Mouse (Mus musculus): ENCODE measurements around the gene Ndufv3. TPM values are rescaled to one million over a fixed set of nuclear protein-coding genes. Genes with fewer than 3 reads are reported as not detected.

Ndufv3 gene
- polyA plus RNA-seq, 2 experiments: 65.5 to 194 TPM

DNA sequence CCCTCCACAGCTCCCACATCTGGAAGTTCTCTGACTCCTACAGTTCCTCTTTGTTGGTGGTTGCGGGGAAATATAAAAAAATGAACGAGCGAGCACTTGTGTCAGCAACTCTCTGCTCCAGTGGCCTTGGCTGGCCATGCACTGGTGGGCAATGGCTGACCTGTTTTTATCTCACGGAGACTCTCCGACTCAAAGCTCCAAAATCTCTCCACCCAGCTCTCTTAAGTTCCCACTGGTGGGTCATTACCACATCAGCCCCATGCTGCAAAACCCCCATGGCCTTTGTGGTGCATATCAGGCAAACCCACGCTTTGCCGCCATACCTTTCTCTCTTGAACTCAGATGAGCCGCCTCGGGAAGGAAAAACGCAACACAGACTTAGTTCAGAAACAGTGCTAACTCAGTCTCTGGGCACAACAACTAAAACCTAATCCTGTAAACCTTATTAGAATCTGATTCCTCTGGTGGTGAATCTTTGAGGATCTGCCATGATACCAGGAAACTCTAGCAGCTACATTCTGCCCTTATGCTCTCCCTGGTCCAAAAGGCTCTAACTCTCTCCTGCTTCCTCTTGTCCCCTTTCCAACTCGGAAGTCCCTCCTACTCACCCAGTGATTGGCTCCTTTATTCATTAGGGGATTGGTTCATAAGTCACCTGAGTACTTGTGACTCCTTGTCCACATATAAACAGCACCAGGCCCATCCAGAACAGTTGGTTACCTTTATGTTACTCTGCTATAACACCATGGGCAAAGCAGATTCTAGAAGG is 39.3 kb downstream of the Ndufv3 start:
- no peak overlapping the region for H3K9ac ChIP-seq (replicated peaks)
- DNase-seq (ENCODE audit: low read depth in 3 of 3, low spot score in 3 of 3) (no peak), ATAC-seq (ENCODE audit: insufficient read depth) (no peak)
- H3K9me3 ChIP-seq (ENCODE audit: control insufficient read depth, low read length): no peaks in the 10 kb centered on the region
- no peaks in the 10 kb centered on the region for H3K27me3 ChIP-seq (ENCODE audit: control insufficient read depth, insufficient read depth, low read length)
- WGBS (ENCODE audit: insufficient replicate concordance): 64% methylated on average over 11 of the region's 11 CpGs
- H3K36me3 ChIP-seq (replicated peaks; ENCODE audit: control insufficient read depth, insufficient read depth, low read depth): no peaks in the 10 kb centered on the region
- H3K4me3 ChIP-seq (ENCODE audit: insufficient read depth in 1 of 2, low read depth in 2 of 2, low read length in 2 of 2): no peak overlapping the region
- H3K4me2 ChIP-seq (ENCODE audit: low read depth): no peak overlapping the region
- no peak for TF ChIP-seq EP300 (IDR thresholded peaks at IDR 0.05; ENCODE audit: low read depth)
- TF ChIP-seq CTCF (IDR thresholded peaks at IDR 0.05; ENCODE audit: low read depth): no peak
- H3K27ac ChIP-seq: no peak overlapping the region
- peaks cover 5 to 8% of the 10 kb centered on the region in 2 experiments for H3K4me1 ChIP-seq (replicated peaks; ENCODE audit: control insufficient read depth in 2 of 2, insufficient read depth in 2 of 2, low read length in 1 of 2)

GRCm38 (mm10) chr17:31563632-31564014 is 43.7 kb downstream of the Ndufv3 start:
- DNase-seq (ENCODE audit: low read depth in 3 of 3, low spot score in 3 of 3): peak in 1 of 3 experiments; percentile 14
- H3K9me3 ChIP-seq (ENCODE audit: control insufficient read depth, low read length): no peaks in the 10 kb centered on the region
- peak overlapping the region; percentile 66 for H3K9ac ChIP-seq (replicated peaks)
- ATAC-seq (ENCODE audit: insufficient read depth): no peak
- H3K27ac ChIP-seq: peak overlapping the region; percentile 57
- WGBS (ENCODE audit: insufficient replicate concordance): 11% methylated on average over 12 of the region's 12 CpGs
- no peaks in the 10 kb centered on the region for H3K27me3 ChIP-seq (ENCODE audit: control insufficient read depth, insufficient read depth, low read length)
- H3K4me2 ChIP-seq (ENCODE audit: low read depth): peak overlapping the region; percentile 80
- peak overlapping the region; percentile 45 to 73 for H3K4me3 ChIP-seq (ENCODE audit: insufficient read depth in 1 of 2, low read depth in 2 of 2, low read length in 2 of 2)
- TF ChIP-seq CTCF (IDR thresholded peaks at IDR 0.05; ENCODE audit: low read depth) (no peak), EP300 (IDR thresholded peaks at IDR 0.05; ENCODE audit: low read depth) (no peak)
- H3K36me3 ChIP-seq (replicated peaks; ENCODE audit: control insufficient read depth, insufficient read depth, low read depth): no peaks in the 10 kb centered on the region; the same call in 1 of the 2 replicates
- peaks cover 17 to 18% of the 10 kb centered on the region in 2 experiments for H3K4me1 ChIP-seq (replicated peaks; ENCODE audit: control insufficient read depth in 2 of 2, insufficient read depth in 2 of 2, low read length in 1 of 2)

- WGBS (ENCODE audit: insufficient replicate concordance): under 1% methylated on average over 59 of the region's 72 CpGs
- peak within 1 kb of the TSS; percentile 81 for H3K4me2 ChIP-seq (ENCODE audit: low read depth)
- peak; percentile 90 for ATAC-seq (ENCODE audit: insufficient read depth)
- H3K36me3 ChIP-seq (replicated peaks; ENCODE audit: control insufficient read depth, insufficient read depth, low read depth): no peaks in the 10 kb centered on the region; the same call in 1 of the 2 replicates
- no peaks in the 10 kb centered on the region for H3K27me3 ChIP-seq (ENCODE audit: control insufficient read depth, insufficient read depth, low read length)
- H3K4me1 ChIP-seq (replicated peaks; ENCODE audit: control insufficient read depth in 2 of 2, insufficient read depth in 2 of 2, low read length in 1 of 2): peaks cover 17 to 18% of the 10 kb centered on the region in 2 experiments
- no peak for TF ChIP-seq CTCF (IDR thresholded peaks at IDR 0.05; ENCODE audit: low read depth)
- TF ChIP-seq EP300 (IDR thresholded peaks at IDR 0.05; ENCODE audit: low read depth): no peak
- peak within 1 kb of the TSS; percentile 88 for H3K27ac ChIP-seq
- DNase-seq (ENCODE audit: low read depth in 3 of 3, low spot score in 3 of 3): peak; percentile 99 to 100 (median 99)
- H3K4me3 ChIP-seq (ENCODE audit: insufficient read depth in 1 of 2, low read depth in 2 of 2, low read length in 2 of 2): peak within 1 kb of the TSS; percentile 73 to 78
- no peaks in the 10 kb centered on the region for H3K9me3 ChIP-seq (ENCODE audit: control insufficient read depth, low read length)
- peak within 1 kb of the TSS; percentile 87 for H3K9ac ChIP-seq (replicated peaks)
Observed at GRCm38 (mm10) chr17:31564015-31564857, 44.3 kb downstream of the Ndufv3 start, which contains the start of gene Pknox1. Gene Pknox1 (plus strand): TSS chr17:31564734.

DNA sequence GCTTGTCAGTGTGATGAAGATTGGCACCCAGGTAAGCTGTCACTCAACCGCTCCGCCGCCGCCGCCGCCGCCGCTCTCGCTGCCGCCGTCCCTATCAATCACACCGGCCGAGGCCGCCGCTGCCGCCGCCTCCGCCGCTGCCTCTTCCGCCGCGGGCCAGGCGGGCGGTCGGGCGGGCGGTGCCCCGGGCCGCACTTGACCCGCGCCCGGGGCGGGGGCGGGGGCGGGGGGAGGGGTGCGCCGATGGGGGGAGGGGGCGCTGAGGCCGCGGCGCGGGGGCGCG is 44.9 kb downstream of the Ndufv3 start:
- peaks cover 17 to 18% of the 10 kb centered on the region in 2 experiments for H3K4me1 ChIP-seq (replicated peaks; ENCODE audit: control insufficient read depth in 2 of 2, insufficient read depth in 2 of 2, low read length in 1 of 2)
- WGBS (ENCODE audit: insufficient replicate concordance): 2% methylated on average over 23 of the region's 44 CpGs
- no peaks in the 10 kb centered on the region for H3K27me3 ChIP-seq (ENCODE audit: control insufficient read depth, insufficient read depth, low read length)
- peak overlapping the region; percentile 68 to 78 for H3K4me3 ChIP-seq (ENCODE audit: insufficient read depth in 1 of 2, low read depth in 2 of 2, low read length in 2 of 2)
- peak overlapping the region; percentile 87 for H3K9ac ChIP-seq (replicated peaks)
- H3K4me2 ChIP-seq (ENCODE audit: low read depth): peak overlapping the region; percentile 81
- ATAC-seq (ENCODE audit: insufficient read depth) (no peak), DNase-seq (ENCODE audit: low read depth in 3 of 3, low spot score in 3 of 3) (no peak)
- H3K27ac ChIP-seq: peak overlapping the region; percentile 88
- no peaks in the 10 kb centered on the region for H3K9me3 ChIP-seq (ENCODE audit: control insufficient read depth, low read length)
- H3K36me3 ChIP-seq (replicated peaks; ENCODE audit: control insufficient read depth, insufficient read depth, low read depth): no peaks in the 10 kb centered on the region; the same call in 1 of the 2 replicates
- TF ChIP-seq EP300 (IDR thresholded peaks at IDR 0.05; ENCODE audit: low read depth) (no peak), CTCF (IDR thresholded peaks at IDR 0.05; ENCODE audit: low read depth) (no peak)
